Mouse (Mus musculus): ENCODE measurements around the gene Zfp992.
"Not testable (repeated sequence)": the region's sequence is repeated elsewhere in the genome, so short reads cannot be mapped to it uniquely, and the experiment has no call there.

Gene Zfp992

GRCm38 (mm10) chr4:146448950-146449349 is at the start of gene Zfp992:
Gene Zfp992, plus strand, starts transcription at chr4:146449023.
- DNase-seq (ENCODE audit: extremely low read depth, low read depth, low spot score) = not testable (repeated sequence)

- not testable (repeated sequence) for DNase-seq (ENCODE audit: extremely low read depth, low read depth, low spot score)
Measured at GRCm38 (mm10) chr4:146429467-146429866, 19.4 kb upstream of the Zfp992 start.

GRCm38 (mm10) chr4:146430876-146431275 is 17.9 kb upstream of the Zfp992 start:
- not testable (repeated sequence) for DNase-seq (ENCODE audit: extremely low read depth, low read depth, low spot score)

- not testable (repeated sequence) for DNase-seq (ENCODE audit: extremely low read depth, low read depth, low spot score)
Measured at GRCm38 (mm10) chr4:146435539-146435938, 13.3 kb upstream of the Zfp992 start.

- DNase-seq (ENCODE audit: extremely low read depth, low read depth, low spot score) = not testable (repeated sequence)
Measured at GRCm38 (mm10) chr4:146437256-146437655, 11.6 kb upstream of the Zfp992 start.

- DNase-seq (ENCODE audit: extremely low read depth, low read depth, low spot score) = not testable (repeated sequence)
Measured at GRCm38 (mm10) chr4:146444345-146444744, 4.5 kb upstream of the Zfp992 start.

- not testable (repeated sequence) for DNase-seq (ENCODE audit: extremely low read depth, low read depth, low spot score)
Measured at GRCm38 (mm10) chr4:146445121-146445520, 3.7 kb upstream of the Zfp992 start.

GRCm38 (mm10) chr4:146446135-146446534 is 2.7 kb upstream of the Zfp992 start:
- DNase-seq (ENCODE audit: extremely low read depth, low read depth, low spot score) = not testable (repeated sequence)

GRCm38 (mm10) chr4:146447016-146447415 is 1.8 kb upstream of the Zfp992 start:
- DNase-seq (ENCODE audit: extremely low read depth, low read depth, low spot score) = not testable (repeated sequence)

- DNase-seq (ENCODE audit: extremely low read depth, low read depth, low spot score) = not testable (repeated sequence)
Measured at GRCm38 (mm10) chr4:146449711-146450110, 888 bp downstream of the Zfp992 start.

- not testable (repeated sequence) for DNase-seq (ENCODE audit: extremely low read depth, low read depth, low spot score)
Measured at GRCm38 (mm10) chr4:146452576-146452975, 3.8 kb downstream of the Zfp992 start.

GRCm38 (mm10) chr4:146454170-146454569 is 5.3 kb downstream of the Zfp992 start:
- DNase-seq (ENCODE audit: extremely low read depth, low read depth, low spot score) = not testable (repeated sequence)

- no peak for DNase-seq (ENCODE audit: extremely low read depth, low read depth, low spot score)
Measured at GRCm38 (mm10) chr4:146454896-146455295, 6.1 kb downstream of the Zfp992 start.

GRCm38 (mm10) chr4:146455321-146455721 is 6.5 kb downstream of the Zfp992 start:
- no peak for DNase-seq (ENCODE audit: extremely low read depth, low read depth, low spot score)

GRCm38 (mm10) chr4:146456061-146456726 is 7.4 kb downstream of the Zfp992 start:
- no peak for DNase-seq (ENCODE audit: extremely low read depth, low read depth, low spot score)

- no peak for DNase-seq (ENCODE audit: extremely low read depth, low read depth, low spot score)
Measured at GRCm38 (mm10) chr4:146457126-146457525, 8.3 kb downstream of the Zfp992 start.

- DNase-seq (ENCODE audit: extremely low read depth, low read depth, low spot score) = no peak
Measured at GRCm38 (mm10) chr4:146457720-146458119, 8.9 kb downstream of the Zfp992 start.

- DNase-seq (ENCODE audit: extremely low read depth, low read depth, low spot score) = not testable (repeated sequence)
Measured at GRCm38 (mm10) chr4:146459822-146460221, 11.0 kb downstream of the Zfp992 start.

GRCm38 (mm10) chr4:146460685-146461084 is 11.9 kb downstream of the Zfp992 start:
- DNase-seq (ENCODE audit: extremely low read depth, low read depth, low spot score) = not testable (repeated sequence)

- DNase-seq (ENCODE audit: extremely low read depth, low read depth, low spot score) = not testable (repeated sequence)
Measured at GRCm38 (mm10) chr4:146463649-146464351, 15.0 kb downstream of the Zfp992 start.

GRCm38 (mm10) chr4:146469984-146470383 is 21.2 kb downstream of the Zfp992 start:
- not testable (repeated sequence) for DNase-seq (ENCODE audit: extremely low read depth, low read depth, low spot score)

GRCm38 (mm10) chr4:146474181-146474580 is 25.4 kb downstream of the Zfp992 start:
- DNase-seq (ENCODE audit: extremely low read depth, low read depth, low spot score) = not testable (repeated sequence)
